Mouse (Mus musculus): Measurements from ENCODE around the gene Irgc1.
A peak's percentile ranks its signal among the peaks of the same experiment; 100 is the strongest.

Irgc1 gene

GRCm38 (mm10) chr7:24437981-24438380, 14.1 kb downstream of the Irgc1 start:
- DNase-seq (ENCODE audit: low read depth, low spot score): no peak

- DNase-seq (ENCODE audit: low read depth, low spot score): no peak
These were observed 16.8 kb downstream of the Irgc1 start for GRCm38 (mm10) chr7:24435305-24435704.

- DNase-seq (ENCODE audit: low read depth, low spot score): no peak
These were observed 20.4 kb downstream of the Irgc1 start for GRCm38 (mm10) chr7:24431713-24432112.

GRCm38 (mm10) chr7:24430551-24431345, 21.3 kb downstream of the Irgc1 start:
- DNase-seq (ENCODE audit: low read depth, low spot score): no peak

DNA sequence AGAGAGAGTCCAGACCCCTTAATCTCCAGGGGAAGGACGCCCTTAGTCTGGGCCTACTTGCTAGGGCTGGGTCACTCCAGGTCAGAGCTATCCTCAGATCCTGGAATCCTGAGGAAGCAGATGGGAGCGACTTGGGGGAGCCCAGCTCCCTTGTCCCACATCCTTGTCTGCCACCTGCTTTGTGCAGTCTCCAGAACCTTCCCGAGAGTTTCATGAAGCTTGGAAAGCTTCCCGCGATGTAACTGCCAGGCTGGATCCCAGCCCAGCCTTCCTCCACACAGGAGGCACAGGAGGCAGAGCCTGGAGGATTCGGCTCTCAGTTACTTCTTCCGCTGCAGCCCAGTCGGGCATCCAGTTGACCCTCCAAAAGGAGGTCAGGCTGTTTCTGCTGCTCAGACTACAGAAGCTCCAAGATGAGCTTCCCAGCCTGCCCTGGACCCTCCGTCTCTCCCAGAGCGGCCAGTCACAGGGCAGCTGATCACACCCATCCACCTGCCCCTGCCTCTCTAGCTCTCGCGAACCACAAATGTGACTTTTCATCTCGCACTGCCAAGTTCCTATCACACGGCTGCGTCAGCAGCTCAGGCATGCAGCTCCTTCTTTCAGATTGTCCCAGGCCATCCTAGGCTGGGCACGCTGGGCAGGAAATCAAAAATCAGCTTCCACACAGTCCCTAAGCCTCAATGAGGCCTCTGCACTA, 22.5 kb downstream of the Irgc1 start:
- DNase-seq (ENCODE audit: low read depth, low spot score): no peak

DNA sequence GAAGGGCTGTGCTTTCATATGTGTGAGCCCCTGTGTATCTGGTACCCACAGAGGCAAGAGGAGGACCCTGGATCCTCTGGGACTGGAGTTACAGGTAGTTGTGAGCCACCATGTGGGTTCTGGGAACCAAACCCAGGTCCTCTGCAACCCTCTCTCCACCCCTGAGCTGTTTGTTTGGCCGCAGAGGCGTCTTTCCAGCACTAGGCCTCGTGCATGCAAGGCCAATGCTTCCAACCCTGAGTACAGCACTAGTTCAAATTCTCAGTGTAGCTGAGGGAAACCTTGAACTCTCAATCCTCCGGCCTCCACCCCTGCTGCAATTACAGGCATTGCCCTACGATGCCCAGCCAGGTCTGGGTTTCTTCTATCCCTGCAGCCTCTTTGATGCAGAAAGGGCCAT, 23.4 kb downstream of the Irgc1 start:
- DNase-seq (ENCODE audit: low read depth, low spot score): no peak

GRCm38 (mm10) chr7:24427168-24427567, 24.9 kb downstream of the Irgc1 start:
- DNase-seq (ENCODE audit: low read depth, low spot score): no peak

- DNase-seq (ENCODE audit: low read depth, low spot score): no peak
These were observed 26.2 kb downstream of the Irgc1 start for GRCm38 (mm10) chr7:24425919-24426318.

DNA sequence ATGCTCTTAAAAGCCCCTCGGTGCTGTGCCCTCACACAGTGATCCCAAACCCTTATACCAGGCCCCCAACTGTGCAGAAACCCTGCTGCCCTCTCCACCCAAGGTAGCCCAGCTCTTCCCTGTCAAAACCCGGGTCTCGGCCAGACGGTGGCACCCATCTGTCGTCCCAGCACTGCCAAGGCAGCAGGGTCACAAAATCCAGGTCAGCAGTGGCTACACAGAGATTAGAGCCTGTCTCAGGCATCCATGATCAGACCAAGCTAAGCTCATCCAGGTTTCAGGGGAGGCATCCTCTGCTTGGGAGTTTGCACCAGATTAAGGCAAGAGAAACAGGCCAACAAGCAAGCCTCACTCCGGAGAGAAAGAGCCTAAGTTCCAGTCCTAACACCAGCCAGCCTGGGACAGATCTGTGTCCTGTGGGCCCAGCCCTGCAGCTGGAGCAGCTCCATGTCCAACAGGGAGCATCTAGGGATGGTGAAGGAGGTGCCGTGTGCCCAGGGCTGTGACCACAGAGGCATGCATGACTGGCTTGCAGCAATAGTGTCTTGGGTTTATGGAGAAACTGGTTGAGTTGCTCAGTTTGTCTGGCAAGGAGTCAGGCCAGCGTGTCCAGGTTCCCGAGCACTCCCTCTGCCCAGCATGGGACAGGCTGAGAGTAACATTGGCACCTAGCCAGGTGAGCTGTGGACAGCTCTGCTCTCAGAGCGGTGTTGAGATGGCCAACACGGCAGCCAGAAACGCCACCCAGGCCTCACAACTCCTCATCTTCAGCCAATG, 28.0 kb downstream of the Irgc1 start:
- no peak for DNase-seq (ENCODE audit: low read depth, low spot score)

- no peak for DNase-seq (ENCODE audit: low read depth, low spot score)
These were observed 28.9 kb downstream of the Irgc1 start for GRCm38 (mm10) chr7:24423107-24423763.

- no peak for DNase-seq (ENCODE audit: low read depth, low spot score)
These were observed 29.8 kb downstream of the Irgc1 start for GRCm38 (mm10) chr7:24422251-24422650.

GRCm38 (mm10) chr7:24421648-24422047, 30.4 kb downstream of the Irgc1 start:
- DNase-seq (ENCODE audit: low read depth, low spot score): no peak

- no peak for DNase-seq (ENCODE audit: low read depth, low spot score)
These were observed 32.5 kb downstream of the Irgc1 start for GRCm38 (mm10) chr7:24419579-24419978.

DNA sequence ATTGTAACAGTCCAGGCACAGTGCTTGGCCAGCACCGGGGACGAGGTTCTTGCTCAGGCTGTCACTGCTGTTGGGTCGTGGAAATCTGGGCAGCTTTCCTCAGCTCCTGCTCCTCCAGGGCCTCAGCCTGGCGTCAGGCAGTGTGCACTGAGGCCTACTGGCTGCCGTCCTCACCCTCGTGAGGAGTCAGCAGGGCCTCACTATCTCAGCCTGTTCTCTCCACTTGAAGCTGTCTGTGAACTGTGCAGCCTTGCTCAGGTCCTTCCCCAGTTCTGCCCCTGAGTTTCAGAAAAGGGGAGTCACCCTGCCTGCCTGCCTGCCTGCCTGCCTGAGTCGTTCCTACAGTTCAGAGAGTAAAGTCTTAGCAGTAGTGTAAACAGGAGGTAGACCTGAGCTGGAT, 36.8 kb downstream of the Irgc1 start:
- no peak for DNase-seq (ENCODE audit: low read depth, low spot score)

- DNase-seq (ENCODE audit: low read depth, low spot score): no peak
These were observed 38.5 kb downstream of the Irgc1 start for GRCm38 (mm10) chr7:24413630-24414029.

DNA sequence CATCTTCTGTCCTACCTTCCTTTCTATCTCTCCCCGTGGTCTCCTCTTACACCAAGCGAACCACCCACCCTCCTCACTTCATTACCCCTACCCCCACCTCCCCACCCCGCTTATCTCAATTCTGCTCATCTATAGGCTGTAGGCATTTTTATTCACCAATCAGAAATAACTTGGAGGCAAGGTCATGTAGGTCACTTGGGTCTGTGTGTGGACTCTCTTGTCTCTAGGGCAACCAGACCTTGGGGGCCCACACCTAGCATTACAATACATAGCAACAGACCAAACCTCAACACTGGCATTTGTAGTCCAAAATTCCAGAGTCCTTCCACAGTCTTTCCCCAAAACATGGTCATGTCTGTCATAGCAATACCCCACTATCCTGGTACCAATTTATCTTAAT, 41.3 kb downstream of the Irgc1 start:
- DNase-seq (ENCODE audit: low read depth, low spot score): peak; percentile 74

DNA sequence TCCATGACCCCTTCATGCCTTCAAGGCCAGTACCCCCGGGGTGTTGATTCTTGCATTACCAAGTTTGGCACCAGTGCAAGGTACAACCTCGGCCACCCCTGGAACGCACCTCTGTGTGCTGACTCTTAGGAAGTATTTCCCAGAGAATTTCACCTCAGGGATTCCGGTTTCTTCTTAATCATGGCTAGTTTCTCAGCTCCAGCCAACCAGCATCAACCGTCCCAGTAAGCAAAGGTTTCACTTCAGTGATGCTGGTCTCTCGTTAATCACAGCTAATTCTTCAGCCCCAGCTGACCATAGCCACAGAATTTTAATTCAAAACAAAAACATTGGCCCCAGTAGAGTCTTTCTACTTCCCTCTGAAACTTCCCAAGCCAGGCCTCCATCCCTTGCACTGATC, 42.0 kb downstream of the Irgc1 start:
- no peak for DNase-seq (ENCODE audit: low read depth, low spot score)

DNA sequence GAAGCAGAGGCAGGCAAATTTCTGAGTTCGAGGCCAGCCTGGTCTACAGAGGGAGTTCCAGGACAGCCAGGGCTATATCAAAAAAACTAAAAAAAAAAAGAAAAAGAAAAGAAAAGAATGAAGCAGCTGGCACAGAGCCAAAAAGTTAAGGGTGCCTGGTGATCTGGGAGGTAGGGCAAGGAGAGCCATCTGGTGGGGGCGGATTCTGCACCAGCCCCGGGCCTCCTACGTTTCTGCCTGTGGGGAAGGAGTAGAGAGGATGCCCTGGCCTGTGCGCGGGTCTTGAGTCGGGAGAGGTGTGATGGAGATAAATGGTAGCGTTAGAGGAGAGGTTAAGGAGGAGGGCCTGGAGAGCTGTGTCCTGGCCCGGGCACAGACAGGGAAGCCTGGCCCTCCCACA, 43.9 kb downstream of the Irgc1 start:
- no peak for DNase-seq (ENCODE audit: low read depth, low spot score)

DNA sequence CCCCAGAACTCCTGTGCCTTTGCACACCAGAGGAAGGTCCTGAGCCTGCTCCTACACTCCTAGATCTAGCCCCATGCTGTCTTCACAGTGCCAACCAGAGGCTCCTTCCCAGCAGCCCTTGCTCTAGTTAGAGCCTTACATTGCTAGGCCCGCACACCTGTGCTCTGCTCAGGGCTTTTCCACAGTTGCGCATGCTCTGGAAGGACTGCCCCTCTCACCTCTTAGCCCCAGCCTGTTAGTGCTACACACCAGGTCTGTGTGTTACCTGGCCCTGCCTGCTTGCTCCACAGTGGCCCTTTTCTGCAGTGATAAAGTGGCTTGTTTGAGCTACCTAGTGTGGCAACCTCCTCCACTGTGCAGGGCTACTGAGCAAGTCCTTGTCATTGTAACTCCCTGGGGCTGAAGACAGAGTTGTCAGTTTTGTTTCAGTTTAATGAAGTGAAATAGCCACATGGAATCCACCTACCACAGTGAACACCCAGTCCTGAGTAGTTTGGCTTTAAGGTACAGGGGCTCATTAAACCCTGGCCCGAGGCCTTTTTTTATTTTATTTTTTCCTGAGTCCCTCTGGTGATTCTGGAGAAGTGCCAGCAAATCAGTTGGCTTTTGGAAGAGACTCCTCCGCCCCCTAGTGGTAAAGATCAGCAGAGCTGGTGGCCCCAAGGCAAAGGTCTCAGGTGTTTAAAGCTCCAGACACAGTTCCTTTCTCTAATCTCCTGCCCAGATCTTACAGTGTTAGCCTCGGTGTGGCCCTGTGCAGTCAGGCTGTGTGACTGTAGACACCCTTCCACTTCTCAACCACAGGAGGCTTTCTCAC, 45.4 kb downstream of the Irgc1 start:
- DNase-seq (ENCODE audit: low read depth, low spot score): peak; percentile 76

GRCm38 (mm10) chr7:24405649-24406048, 46.4 kb downstream of the Irgc1 start:
- no peak for DNase-seq (ENCODE audit: low read depth, low spot score)

- DNase-seq (ENCODE audit: low read depth, low spot score): peak; percentile 77
These were observed 49.2 kb downstream of the Irgc1 start for GRCm38 (mm10) chr7:24402851-24403250.

All from ES-CJ7 (cell line).